In the genomic region with DNA sequence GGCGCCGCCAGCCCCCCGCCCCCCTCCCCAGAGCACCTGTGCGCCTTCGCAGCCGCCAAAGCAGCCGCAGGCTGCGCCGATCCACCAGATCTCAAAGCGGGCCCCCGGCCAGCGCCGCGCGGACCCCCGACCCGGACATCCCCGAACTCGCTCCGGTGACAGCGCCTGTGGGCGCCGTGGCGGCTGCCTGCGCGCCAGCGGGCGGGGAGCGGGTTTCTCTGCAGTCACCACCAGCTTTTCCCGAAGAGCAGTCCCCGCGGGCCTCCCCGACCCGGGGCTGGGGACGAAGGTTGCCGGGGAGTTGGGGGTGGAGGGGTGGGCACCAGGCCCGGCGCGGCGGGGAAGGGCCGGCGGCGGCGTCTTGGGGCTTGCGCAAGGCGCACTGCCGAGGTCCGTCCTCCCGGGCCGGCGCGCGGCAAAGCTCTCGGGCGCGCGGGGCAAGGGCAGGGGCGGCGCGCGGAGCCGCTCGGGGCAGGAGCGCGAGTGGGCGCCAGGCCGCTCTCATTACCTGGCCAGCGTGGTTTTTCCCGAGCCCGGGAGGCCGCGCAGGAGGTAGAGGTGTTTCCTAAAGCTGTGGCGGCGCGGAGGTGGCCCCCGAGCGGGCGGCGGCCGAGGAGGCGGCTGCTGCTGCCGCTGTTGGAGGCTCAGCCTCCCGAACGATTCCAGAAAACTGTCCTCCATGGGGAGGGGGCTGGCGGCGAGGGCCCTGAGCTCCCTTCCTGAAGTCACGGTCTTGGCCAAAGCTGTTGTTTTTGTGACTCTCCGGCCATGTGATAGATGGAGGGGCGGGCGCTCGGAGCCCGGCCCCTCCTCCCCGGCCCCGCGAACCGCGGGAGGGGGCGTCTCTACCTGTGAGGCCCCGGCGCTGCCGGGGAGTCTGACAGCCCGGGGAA, we compare ENCODE assay signal across 8 mouse cellular contexts. TPM values are rescaled to one million over a fixed set of nuclear protein-coding genes. Genes with fewer than 3 reads are reported as not detected.
A peak's percentile ranks its signal among the peaks of the same experiment; 100 is the strongest.
DNase-seq lines count a peak whose midpoint lies in the region; ATAC-seq and TF ChIP-seq lines count a peak whose summit lies in the region.

No protein-coding gene starts in this region.

- ATAC-seq in erythroblast, adult 5-6 weeks (replicated peaks; ENCODE audit: low FRiP score, poor library complexity, severe bottlenecking): no peak
- ATAC-seq in midbrain, postnatal 0 days (ENCODE audit: low FRiP score): peak; percentile 84

- H3K4me1 ChIP-seq in erythroblast, embryonic 14.5 days (ENCODE audit: control insufficient read depth): peaks cover 61% of the 10 kb centered on the region
- H3K4me1 ChIP-seq in midbrain, postnatal 0 days (ENCODE audit: insufficient read depth, low read length): peaks cover 7% of the 10 kb centered on the region; the same call in 1 of the 2 replicates

- peak overlapping the region; percentile 60 for H3K9ac ChIP-seq in midbrain, postnatal 0 days (replicated peaks; ENCODE audit: low read length, poor library complexity, severe bottlenecking)

- peaks cover 9% of the 10 kb centered on the region for H3K27me3 ChIP-seq in erythroblast, embryonic 14.5 days (ENCODE audit: control insufficient read depth)
- H3K27me3 ChIP-seq in midbrain, postnatal 0 days (ENCODE audit: insufficient read depth, low read length): no peaks in the 10 kb centered on the region

- H3K9me3 ChIP-seq in erythroblast, embryonic 14.5 days (ENCODE audit: control insufficient read depth, low read length): no peaks in the 10 kb centered on the region
- H3K9me3 ChIP-seq in midbrain, postnatal 0 days (ENCODE audit: low read length): no peaks in the 10 kb centered on the region

- H3K27ac ChIP-seq in midbrain, postnatal 0 days (ENCODE audit: low read depth, low read length): peak overlapping the region; percentile 33

- H3K4me3 ChIP-seq in erythroblast, embryonic 14.5 days (replicated peaks): peak overlapping the region; percentile 83
- H3K4me3 ChIP-seq in midbrain, postnatal 0 days (ENCODE audit: low read depth, low read length): peak overlapping the region; percentile 89

- H3K4me2 ChIP-seq in midbrain, postnatal 0 days (ENCODE audit: low read depth, low read length, poor library complexity, severe bottlenecking): peak overlapping the region; percentile 92

- H3K36me3 ChIP-seq in erythroblast, embryonic 14.5 days (ENCODE audit: control insufficient read depth): peaks cover 18% of the 10 kb centered on the region
- H3K36me3 ChIP-seq in midbrain, postnatal 0 days (ENCODE audit: insufficient read depth, low read length): 0 out of 2 replicates have a peak, but pooled peaks cover 4% of the 10 kb centered on the region

- under 1% methylated on average over 67 of the region's 102 CpGs for WGBS in midbrain, postnatal 0 days

- no peak for TF ChIP-seq CTCF in midbrain, postnatal 0 days (IDR thresholded peaks at IDR 0.05)

- DNase-seq in embryo, embryonic 9.5 days (ENCODE audit: extremely low spot score): peak; percentile 50
- DNase-seq in heart, adult 8-10 months (ENCODE audit: low spot score): peak; percentile 21
- DNase-seq in kidney, adult 8-10 months: peak; percentile 31 to 40
- peak; percentile 66 for DNase-seq in liver
- peak; percentile 72 for DNase-seq in midbrain, postnatal 0 days (ENCODE audit: low spot score)
- DNase-seq in spleen, postnatal 36 days (ENCODE audit: low spot score in 2 of 2): peak; percentile 79

RNA-seq across cellular contexts. Expression of a gene that starts 3.0 kb away (rescaled TPM):
- polyA plus RNA-seq in erythroblast, embryonic 14.5 days (2012): 0.91 and 1.8 TPM in 2 replicates
- 21.3 and 36.5 TPM in 2 replicates for total RNA-seq in erythroblast, adult 5-6 weeks (2015; ENCODE audit: low replicate concordance)
- 10.5 and 13.7 TPM in 2 replicates for total RNA-seq in erythroblast, adult 5-6 weeks (2017; ENCODE audit: low replicate concordance)
- 1 to 10 TPM; 2.9 to 5.8 (median 3.2) TPM for total RNA-seq in heart, adult 8-10 months (2022)
- total RNA-seq in midbrain, postnatal 0 days (2014; rRNA removed): 16.8 and 20.5 TPM in 2 replicates
- 38.0 and 40.1 TPM in 2 replicates for polyA plus RNA-seq in midbrain, postnatal 0 days (2015; fragmentation: Nextera tagmentation; extraction: Ambion mirVana)

Comparison
In these comparisons a context has a peak if more than half of its experiments do, and no peak if none do; other contexts are left out.
1. DNase-seq: peak in every context shown above with its lines; median percentile 79 in spleen, postnatal 36 days; 72 in midbrain, postnatal 0 days; 66 in liver; 50 in embryo, embryonic 9.5 days; 36 in kidney, adult 8-10 months; 21 in heart, adult 8-10 months.